10 mouse cellular contexts compared by ENCODE assay signal in genomic region chr13:43900758-43901157, GRCm38 (mm10).
DNase-seq lines count a peak whose midpoint lies in the region; ATAC-seq and TF ChIP-seq lines count a peak whose summit lies in the region.
"Had no signal": no experiment of that assay in that cellular context is flagged by ENCODE, and none has a peak within 500 bp of the region (broad histone marks: within the 10 kb centered on the region; RNA-seq: fewer than 3 reads in every experiment).

No protein-coding gene starts in this region.

- no peak for TF ChIP-seq EP300 in stomach, postnatal 0 days (optimal IDR thresholded peaks at IDR 0.05)

- H3K9me3 ChIP-seq in hindbrain, embryonic 16.5 days (ENCODE audit: control insufficient read depth, low read length), result no peaks in the 10 kb centered on the region
- H3K9me3 ChIP-seq in hindbrain, embryonic 11.5 days (ENCODE audit: control insufficient read depth, low read length), result no peaks in the 10 kb centered on the region
- H3K9me3 ChIP-seq in midbrain, postnatal 0 days (ENCODE audit: low read length), result no peaks in the 10 kb centered on the region
- H3K9me3 ChIP-seq in midbrain, embryonic 14.5 days (ENCODE audit: control insufficient read depth, low read length), result no peaks in the 10 kb centered on the region
- H3K9me3 ChIP-seq in stomach, postnatal 0 days (ENCODE audit: control insufficient read depth, low read length), result no peaks in the 10 kb centered on the region
- H3K9me3 ChIP-seq: embryonic facial prominence, embryonic 13.5 days had no signal

- no peaks in the 10 kb centered on the region for H3K36me3 ChIP-seq in hindbrain, embryonic 16.5 days (ENCODE audit: control insufficient read depth, insufficient read depth, low read length)
- no peaks in the 10 kb centered on the region for H3K36me3 ChIP-seq in hindbrain, embryonic 11.5 days (ENCODE audit: control insufficient read depth, insufficient read depth, low read length)
- no peaks in the 10 kb centered on the region for H3K36me3 ChIP-seq in midbrain, postnatal 0 days (ENCODE audit: insufficient read depth, low read length)
- no peaks in the 10 kb centered on the region for H3K36me3 ChIP-seq in midbrain, embryonic 14.5 days (ENCODE audit: control insufficient read depth, insufficient read depth, low read length)
- H3K36me3 ChIP-seq in stomach, postnatal 0 days (ENCODE audit: control insufficient read depth, insufficient read depth, low read length), result no peaks in the 10 kb centered on the region
- H3K36me3 ChIP-seq: embryonic facial prominence, embryonic 13.5 days had no signal

- no peak overlapping the region for H3K4me3 ChIP-seq in hindbrain, embryonic 16.5 days (ENCODE audit: low read length)
- no peak overlapping the region for H3K4me3 ChIP-seq in hindbrain, embryonic 11.5 days (ENCODE audit: low read depth, low read length)
- H3K4me3 ChIP-seq in midbrain, postnatal 0 days (ENCODE audit: low read depth, low read length), result no peak overlapping the region
- no peak overlapping the region for H3K4me3 ChIP-seq in midbrain, embryonic 14.5 days (replicated peaks; ENCODE audit: low read depth, low read length)
- H3K4me3 ChIP-seq in stomach, postnatal 0 days (ENCODE audit: low read depth, low read length), result no peak overlapping the region
- H3K4me3 ChIP-seq: embryonic facial prominence, embryonic 13.5 days had no signal

- peak; percentile 20; the same call in 1 of the 2 replicates for ATAC-seq in hindbrain, embryonic 16.5 days
- no peak for ATAC-seq in hindbrain, embryonic 11.5 days (ENCODE audit: low FRiP score)
- no peak for ATAC-seq in midbrain, postnatal 0 days (ENCODE audit: low FRiP score)
- ATAC-seq in midbrain, embryonic 14.5 days (ENCODE audit: low FRiP score, low TSS enrichment), result no peak
- no peak for ATAC-seq in stomach, postnatal 0 days (ENCODE audit: low FRiP score, low TSS enrichment)
- no peak for ATAC-seq in megakaryocyte progenitor cell, adult 5-6 weeks (replicated peaks; ENCODE audit: poor library complexity)

- H3K4me1 ChIP-seq in hindbrain, embryonic 16.5 days (ENCODE audit: control insufficient read depth, insufficient read depth, low read depth, low read length), result no peaks in the 10 kb centered on the region
- no peaks in the 10 kb centered on the region for H3K4me1 ChIP-seq in hindbrain, embryonic 11.5 days (replicated peaks; ENCODE audit: control insufficient read depth, insufficient read depth, low read length)
- no peaks in the 10 kb centered on the region for H3K4me1 ChIP-seq in midbrain, postnatal 0 days (ENCODE audit: insufficient read depth, low read length)
- H3K4me1 ChIP-seq in midbrain, embryonic 14.5 days (ENCODE audit: control insufficient read depth, insufficient read depth, low read length), result 0 out of 2 replicates have a peak, but pooled peaks cover 3% of the 10 kb centered on the region
- H3K4me1 ChIP-seq in stomach, postnatal 0 days (replicated peaks; ENCODE audit: control insufficient read depth, insufficient read depth), result no peaks in the 10 kb centered on the region

- no peak for TF ChIP-seq CTCF in midbrain, postnatal 0 days (IDR thresholded peaks at IDR 0.05)
- 0 out of 2 replicates have a peak, but pooled peaks have one; percentile 5 for TF ChIP-seq CTCF in stomach, postnatal 0 days (IDR thresholded peaks at IDR 0.05; ENCODE audit: low read depth)

- H3K27ac ChIP-seq in hindbrain, embryonic 16.5 days (ENCODE audit: low read depth, low read length), result no peak overlapping the region
- H3K27ac ChIP-seq in hindbrain, embryonic 11.5 days (ENCODE audit: low read depth, low read length), result no peak overlapping the region
- no peak overlapping the region for H3K27ac ChIP-seq in midbrain, postnatal 0 days (ENCODE audit: low read depth, low read length)
- no peak overlapping the region for H3K27ac ChIP-seq in midbrain, embryonic 14.5 days (replicated peaks; ENCODE audit: low read depth, low read length)
- no peak overlapping the region for H3K27ac ChIP-seq in stomach, postnatal 0 days (replicated peaks)
- H3K27ac ChIP-seq: embryonic facial prominence, embryonic 13.5 days had no signal

- DNase-seq in hindbrain, embryonic 11.5 days (ENCODE audit: low spot score), result no peak
- DNase-seq in midbrain, postnatal 0 days (ENCODE audit: low spot score), result peak; percentile 34
- DNase-seq in midbrain, embryonic 14.5 days, result no peak
- peak; percentile 88 for DNase-seq in cerebellum, adult 9-11 months
- DNase-seq in stomach, postnatal 0 days (ENCODE audit: low spot score), result no peak
- DNase-seq in thymus, postnatal 0 days (ENCODE audit: low spot score), result no peak
- DNase-seq: lung, postnatal 14 days had no signal

- 54% methylated on average over 7 of the region's 7 CpGs for WGBS in hindbrain, embryonic 16.5 days
- 69% methylated on average over 7 of the region's 7 CpGs for WGBS in hindbrain, embryonic 11.5 days
- WGBS in midbrain, postnatal 0 days, result 62% methylated on average over 7 of the region's 7 CpGs
- 69% methylated on average over 7 of the region's 7 CpGs for WGBS in midbrain, embryonic 14.5 days
- WGBS in stomach, postnatal 0 days, result 68% methylated on average over 7 of the region's 7 CpGs

- H3K9ac ChIP-seq in hindbrain, embryonic 16.5 days (ENCODE audit: low read depth, low read length), result no peak overlapping the region
- H3K9ac ChIP-seq in hindbrain, embryonic 11.5 days (ENCODE audit: low read depth, low read length), result no peak overlapping the region
- no peak overlapping the region for H3K9ac ChIP-seq in midbrain, postnatal 0 days (replicated peaks; ENCODE audit: low read length, poor library complexity, severe bottlenecking)
- H3K9ac ChIP-seq in midbrain, embryonic 14.5 days (replicated peaks; ENCODE audit: low read length), result no peak overlapping the region
- H3K9ac ChIP-seq in stomach, postnatal 0 days (ENCODE audit: low read length), result no peak overlapping the region
- H3K9ac ChIP-seq: embryonic facial prominence, embryonic 13.5 days had no signal

- H3K27me3 ChIP-seq in hindbrain, embryonic 16.5 days (replicated peaks; ENCODE audit: control insufficient read depth, insufficient read depth, low read length), result no peaks in the 10 kb centered on the region
- H3K27me3 ChIP-seq in hindbrain, embryonic 11.5 days (ENCODE audit: control insufficient read depth, insufficient read depth, low read length), result no peaks in the 10 kb centered on the region
- no peaks in the 10 kb centered on the region for H3K27me3 ChIP-seq in midbrain, postnatal 0 days (ENCODE audit: insufficient read depth, low read length)
- H3K27me3 ChIP-seq in midbrain, embryonic 14.5 days (ENCODE audit: control insufficient read depth, insufficient read depth, low read length), result no peaks in the 10 kb centered on the region
- no peaks in the 10 kb centered on the region for H3K27me3 ChIP-seq in stomach, postnatal 0 days (ENCODE audit: control insufficient read depth, insufficient read depth, low read length)

- H3K4me2 ChIP-seq in hindbrain, embryonic 16.5 days (ENCODE audit: low read length), result no peak overlapping the region
- no peak overlapping the region for H3K4me2 ChIP-seq in hindbrain, embryonic 11.5 days (replicated peaks; ENCODE audit: low read depth, low read length)
- H3K4me2 ChIP-seq in midbrain, postnatal 0 days (ENCODE audit: low read depth, low read length, poor library complexity, severe bottlenecking), result no peak overlapping the region
- H3K4me2 ChIP-seq in midbrain, embryonic 14.5 days (ENCODE audit: low read length), result no peak overlapping the region
- no peak overlapping the region for H3K4me2 ChIP-seq in stomach, postnatal 0 days (replicated peaks; ENCODE audit: low read depth)
- H3K4me2 ChIP-seq: embryonic facial prominence, embryonic 13.5 days had no signal

Comparison
In these comparisons a context has a peak if more than half of its experiments do, and no peak if none do; other contexts are left out.
1. DNase-seq: peak in midbrain, postnatal 0 days (single experiment) and cerebellum, adult 9-11 months (single experiment); none in hindbrain, embryonic 11.5 days (single experiment), midbrain, embryonic 14.5 days (single experiment), stomach, postnatal 0 days (single experiment) and thymus, postnatal 0 days (single experiment).